Mouse (Mus musculus) heart, adult 18-20 months (tissue): ENCODE results near the gene Rybp. TPM values are rescaled to one million over a fixed set of nuclear protein-coding genes. Genes with fewer than 3 reads are reported as not detected.

Experiments
- DNase-seq, 2 experiments: peaks; one replicate each; pipeline ENCODE4 v3.0.0; 2021 to 2022; ENCODE audit warnings: mixed read lengths in 1 of 2
- long read RNA-seq, 2 experiments: library from polyadenylated mRNA; stranded (forward); transcript quantifications; one replicate each; pipeline ENCODE4 v2.0.0; 2021
- total RNA-seq, 2 experiments: library from RNA; stranded (reverse); gene quantifications; 2 replicates each; pipeline ENCODE4 v1.2.3; 2021

The Rybp gene
- total RNA-seq, result 10 to 100 TPM; 11.2 to 16.0 TPM
- long read RNA-seq, experiment 1, partial matches to known transcripts, result 1 of 4 reads
- long read RNA-seq, experiment 1, other reads (novel, unspliced or antisense), result 3 of 4 reads
- long read RNA-seq, experiment 2, partial matches to known transcripts, result 0 of 3 reads
- long read RNA-seq, experiment 2, other reads (novel, unspliced or antisense), result 3 of 3 reads

DNA sequence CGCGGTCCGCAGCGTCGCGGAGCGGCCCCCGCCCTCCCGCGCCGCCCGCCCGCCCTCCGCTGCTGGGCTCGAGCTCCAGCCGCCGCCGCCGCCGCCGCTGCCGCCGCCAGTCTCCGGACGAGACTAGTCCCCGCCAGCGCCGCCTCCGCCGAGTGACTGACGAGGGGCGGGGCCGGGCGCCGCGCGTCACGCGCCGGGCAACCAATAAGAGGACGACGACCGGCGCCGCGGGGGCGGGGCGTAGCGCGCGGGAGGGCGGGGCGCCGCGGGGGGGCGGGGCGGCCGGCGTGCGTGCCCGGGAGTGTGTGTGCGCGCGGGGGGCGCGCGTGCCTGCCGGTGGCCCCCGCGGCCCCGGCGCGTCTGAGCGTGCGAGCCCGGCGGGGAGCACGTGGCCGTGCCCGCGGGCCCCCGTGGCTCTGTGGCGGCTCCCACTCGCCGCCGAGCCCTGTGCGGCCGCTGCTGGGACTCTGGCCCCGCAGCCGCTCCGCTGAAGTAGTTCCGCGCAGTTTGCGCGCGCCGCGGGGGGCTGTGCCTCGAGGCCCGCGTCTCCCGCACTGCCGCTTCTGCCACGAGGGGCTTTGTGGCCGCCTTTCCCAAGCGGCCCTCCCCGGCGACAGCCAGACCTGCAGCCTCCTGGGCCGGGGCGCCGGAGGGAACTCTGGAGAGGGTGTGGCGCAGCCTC, at the start of gene Rybp:
TSS of gene Rybp (minus strand) at position 152 of the 682 bp plus-strand sequence.
- peak; percentile 93 to 95 for DNase-seq

DNA sequence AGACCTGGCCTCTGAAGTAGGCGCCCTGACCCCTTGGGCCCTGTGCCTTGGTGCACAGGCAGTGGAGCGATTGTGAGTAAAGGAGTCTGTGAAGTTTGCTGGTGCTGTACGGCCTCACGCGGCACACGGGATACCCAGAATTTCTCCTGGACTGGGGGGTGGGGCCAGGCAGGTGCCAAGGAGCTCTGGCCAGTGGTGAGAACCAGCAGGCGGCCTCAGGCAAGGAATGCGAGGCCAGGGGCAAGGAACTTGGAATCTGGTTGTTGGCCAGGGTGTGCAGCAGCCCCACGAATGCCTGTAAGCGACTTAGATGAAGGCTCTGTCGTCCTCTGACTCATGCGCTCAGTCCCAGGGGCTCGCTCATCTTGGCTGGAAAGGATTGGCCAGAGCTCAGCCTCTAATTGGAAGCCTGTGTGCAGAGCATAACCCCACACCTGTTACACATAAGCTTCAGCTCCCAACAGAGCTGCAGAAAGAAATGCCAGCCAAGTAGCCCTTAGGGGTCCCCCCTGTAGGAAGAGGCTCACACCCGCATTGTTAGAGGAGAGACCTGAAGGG, 49.4 kb upstream of the Rybp start:
- DNase-seq, result peak; percentile 29 to 53

DNA sequence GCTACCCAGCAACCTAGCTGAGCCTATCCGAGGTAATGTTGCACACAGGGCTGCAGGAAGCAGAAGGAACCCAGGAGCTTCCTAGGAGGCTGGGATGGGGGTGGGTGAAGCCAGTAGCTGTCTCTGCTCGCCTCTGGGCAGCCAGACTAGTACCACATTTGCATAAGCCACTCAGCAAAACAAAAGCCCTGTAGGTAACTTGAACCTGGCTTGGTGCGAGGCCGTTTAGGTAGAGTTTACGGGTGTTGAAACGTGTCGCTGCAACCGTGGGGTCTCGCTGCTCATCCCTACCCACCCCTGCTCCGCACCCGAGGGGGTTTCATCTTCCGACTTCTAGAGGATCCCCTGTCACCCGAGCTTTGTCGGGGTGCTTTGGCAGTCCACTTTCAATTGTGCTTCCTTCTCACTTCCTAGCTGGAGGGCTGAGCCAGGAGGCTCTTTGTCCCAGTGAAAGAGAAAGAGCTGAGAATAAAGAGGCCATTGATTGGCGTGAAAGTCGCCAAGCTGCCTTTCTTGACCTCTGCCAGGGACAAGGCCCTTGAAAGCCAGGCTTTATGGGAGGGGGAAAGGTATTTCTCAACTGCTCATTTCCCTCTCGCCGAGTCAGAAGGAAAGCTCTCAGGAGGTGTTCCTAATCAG, 48.3 kb upstream of the Rybp start:
- DNase-seq, result no peak

DNA sequence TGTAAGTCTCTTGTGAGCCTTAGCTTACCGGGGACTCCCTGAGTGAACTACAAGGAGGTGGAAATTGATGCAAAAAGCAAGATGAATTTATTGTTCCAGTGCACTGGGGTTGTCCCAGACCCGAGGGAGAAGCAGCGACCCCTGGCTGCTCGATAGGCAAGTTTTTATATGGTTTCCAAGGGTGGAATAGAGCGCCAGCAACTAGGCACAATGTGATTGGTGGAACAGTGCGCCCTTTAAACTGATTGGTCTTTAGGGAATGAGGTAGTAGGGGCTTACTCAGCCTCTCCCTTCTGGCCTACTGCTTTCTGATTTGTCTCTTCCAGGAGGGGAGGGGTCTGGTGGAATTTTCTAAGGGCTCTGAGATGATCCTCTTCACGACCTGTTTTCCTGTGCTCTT, 46.5 kb upstream of the Rybp start:
- no peak for DNase-seq

DNA sequence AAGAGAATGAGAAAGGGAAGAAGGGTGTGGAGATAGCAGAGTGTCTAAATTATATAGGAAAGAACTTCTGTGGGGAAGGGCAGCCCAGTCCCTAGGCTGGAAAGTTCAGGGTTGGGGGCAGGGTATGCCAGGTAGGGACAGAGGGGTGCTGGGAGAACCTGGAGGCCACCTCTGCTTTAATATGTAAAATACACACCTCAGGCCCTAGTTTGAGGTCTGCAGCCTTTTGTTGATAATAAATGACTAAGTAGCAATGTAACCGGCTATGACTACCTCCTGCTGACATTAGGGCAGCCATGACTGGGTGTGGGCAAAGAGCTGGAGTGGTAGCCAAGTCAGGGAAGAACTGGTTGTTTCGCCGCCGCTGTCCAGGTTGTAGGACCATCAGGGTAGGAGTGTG, 45.2 kb upstream of the Rybp start:
- no peak for DNase-seq

DNA sequence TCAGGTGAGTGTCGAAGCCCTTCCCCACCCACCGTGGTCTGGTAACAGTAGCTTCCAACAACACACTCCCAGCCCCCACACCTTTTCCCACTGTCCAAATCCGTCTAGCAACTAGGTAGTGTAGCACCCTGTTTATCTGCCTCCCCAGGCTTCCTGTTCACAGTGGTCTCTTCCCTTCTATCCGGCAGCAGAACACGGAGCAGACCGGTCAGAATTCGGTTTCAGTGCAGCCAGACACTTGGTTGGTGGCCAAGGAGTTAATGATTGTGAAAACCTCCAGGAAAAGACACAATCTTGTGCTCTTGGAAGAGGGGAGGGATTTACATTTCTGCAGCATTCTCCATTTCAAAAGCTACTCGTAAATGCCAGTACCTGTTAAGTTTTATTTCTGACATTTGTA, 44.3 kb upstream of the Rybp start:
- no peak for DNase-seq

DNA sequence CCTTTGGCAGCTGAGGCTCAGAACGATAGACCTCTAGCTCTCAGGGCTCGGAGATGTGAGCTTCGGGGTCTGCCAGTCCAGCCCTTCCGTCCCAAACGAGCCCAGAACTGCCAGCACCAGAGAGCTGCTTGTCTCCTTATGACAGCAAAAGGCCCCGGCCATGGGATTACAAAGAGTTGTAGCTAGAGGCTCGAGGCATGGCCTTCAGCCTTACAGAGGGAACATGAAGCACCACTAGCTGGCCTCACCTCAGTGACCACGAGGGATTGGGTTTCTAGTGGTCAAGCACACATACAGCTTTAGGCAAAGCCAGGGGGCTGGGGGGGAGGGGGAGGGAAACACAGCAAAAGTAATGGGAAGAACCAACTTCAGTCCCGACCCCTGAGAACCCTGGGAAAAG, 43.8 kb upstream of the Rybp start:
- DNase-seq, result no peak

DNA sequence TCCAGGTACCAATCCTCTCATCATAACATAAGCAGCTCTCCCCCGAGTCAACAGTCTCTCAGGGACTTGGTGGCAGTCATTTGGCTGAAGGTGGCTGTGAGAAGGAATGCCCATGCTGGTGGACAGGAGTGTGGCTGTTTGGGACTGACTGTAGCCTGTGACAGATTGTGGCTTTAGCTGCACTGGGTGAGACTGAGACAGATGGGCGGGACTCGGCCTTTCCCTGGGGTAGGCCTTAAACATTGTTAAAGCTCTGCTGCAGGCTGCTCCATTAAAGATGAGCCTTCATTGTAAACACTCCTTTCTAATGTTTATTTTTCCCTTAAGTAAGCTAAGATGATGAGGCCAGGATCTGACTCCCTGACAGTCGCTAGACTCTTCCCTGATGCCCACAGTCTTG, 42.3 kb upstream of the Rybp start:
- DNase-seq, result no peak

DNA sequence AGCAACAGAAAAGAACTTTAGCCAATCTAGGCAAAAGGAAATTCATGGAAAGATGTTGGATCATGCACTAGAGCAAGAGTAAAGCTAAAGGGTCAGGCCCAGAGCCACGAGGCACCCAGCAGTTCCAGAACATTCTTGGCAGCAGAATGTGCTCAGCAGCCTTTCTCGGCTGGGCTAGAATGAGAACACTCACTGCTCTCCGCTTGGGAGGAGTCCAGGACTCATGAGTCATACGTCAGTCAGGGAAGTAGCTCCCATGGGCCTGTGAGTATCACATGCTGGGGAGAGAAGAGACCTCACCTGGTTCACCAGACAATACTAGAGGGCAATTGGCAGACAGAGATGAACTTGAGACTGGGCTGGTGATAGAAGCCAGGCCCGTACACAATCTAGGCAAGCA, 39.8 kb upstream of the Rybp start:
- DNase-seq, result peak; percentile 89 to 93

DNA sequence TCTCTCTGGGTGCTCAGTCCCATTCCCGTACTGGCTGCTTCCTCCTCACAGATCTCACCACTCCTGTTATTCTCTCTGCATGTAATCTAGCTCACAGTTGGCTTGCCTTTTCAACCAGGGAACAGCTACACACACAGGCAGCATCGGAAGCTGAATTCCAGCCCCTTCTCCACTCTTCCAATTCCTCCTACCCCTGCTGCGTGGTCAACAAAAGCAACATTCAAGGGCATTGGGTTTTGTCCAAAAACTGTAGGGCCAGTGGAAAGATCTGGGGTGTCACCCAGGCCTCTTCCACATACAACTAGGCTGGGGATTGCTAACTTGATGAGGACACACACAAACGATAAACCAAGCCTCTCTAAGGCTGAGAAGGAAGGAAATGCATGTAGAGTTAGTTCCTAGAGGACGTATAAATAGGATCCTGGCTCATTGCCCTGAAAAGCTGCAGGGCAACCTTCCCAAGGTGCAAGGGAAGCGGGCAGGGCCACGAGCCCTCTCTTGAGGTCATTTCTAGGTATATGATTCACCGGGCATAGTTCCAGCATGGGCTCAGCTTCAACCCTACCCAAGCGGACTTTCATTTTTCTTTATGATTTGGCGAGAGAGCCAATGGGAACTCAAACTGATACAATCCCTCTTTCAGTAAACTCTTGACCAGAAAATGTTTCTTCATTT, 36.6 kb upstream of the Rybp start:
- DNase-seq, result peak; percentile 29 to 40

DNA sequence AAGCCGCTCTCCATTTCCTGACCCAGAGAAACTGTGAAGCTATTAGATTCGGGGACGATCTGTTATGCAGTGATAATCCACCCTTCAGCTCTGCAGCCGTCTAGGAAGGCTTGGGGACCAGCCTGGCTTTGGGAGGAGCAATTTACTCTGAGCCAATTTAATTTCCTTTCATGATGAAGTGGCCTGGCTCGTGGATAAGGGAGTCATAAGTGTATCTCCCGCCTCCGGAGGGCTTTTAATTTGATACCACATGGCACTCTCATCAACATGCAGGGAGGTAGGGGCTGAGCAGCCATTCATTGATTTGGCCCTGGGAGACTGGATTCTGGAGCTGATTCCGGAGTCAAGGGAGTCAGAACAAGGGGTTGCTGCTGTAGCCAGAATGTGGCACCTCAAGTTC, 35.3 kb upstream of the Rybp start:
- no peak for DNase-seq

DNA sequence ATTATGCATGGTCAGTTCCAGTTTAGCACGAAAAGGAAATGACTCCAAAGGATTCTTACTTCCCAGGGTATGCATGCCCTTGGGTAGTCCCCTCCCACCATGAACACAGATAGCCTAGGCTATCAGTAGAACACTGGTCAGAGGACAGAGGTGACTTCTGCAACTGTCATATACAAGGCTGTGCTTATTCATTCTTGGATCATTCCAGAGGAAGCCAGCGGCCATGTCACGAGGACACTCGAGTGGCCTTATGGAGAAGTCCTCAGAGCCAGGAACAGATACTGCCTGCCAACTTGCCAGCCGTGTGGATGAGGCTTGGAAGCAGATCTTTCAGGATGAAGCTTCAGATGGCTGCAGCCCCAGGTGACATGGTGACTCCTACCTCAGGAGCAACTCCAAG, 34.9 kb upstream of the Rybp start:
- peak; percentile 27 to 29 for DNase-seq

DNA sequence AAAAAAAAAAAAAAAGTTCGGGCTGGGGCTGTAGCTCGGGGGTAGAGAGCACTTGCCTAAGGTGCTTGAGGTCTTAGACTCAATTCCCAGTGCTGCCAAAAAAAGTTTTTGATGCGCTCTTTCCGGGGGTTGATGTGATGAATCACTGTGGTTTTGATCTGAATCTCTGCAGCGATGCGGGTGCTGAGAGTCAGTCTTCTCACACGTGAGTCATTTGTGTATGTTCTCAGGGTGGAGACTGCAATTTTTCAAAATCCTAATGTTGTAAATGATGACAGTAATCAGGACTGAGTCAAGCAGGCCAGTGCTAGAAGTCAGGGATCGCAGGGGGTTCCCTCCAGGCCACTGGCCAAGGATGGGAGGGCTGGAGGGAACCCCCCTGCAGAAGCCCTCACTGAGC, 26.9 kb upstream of the Rybp start:
- DNase-seq, result no peak

DNA sequence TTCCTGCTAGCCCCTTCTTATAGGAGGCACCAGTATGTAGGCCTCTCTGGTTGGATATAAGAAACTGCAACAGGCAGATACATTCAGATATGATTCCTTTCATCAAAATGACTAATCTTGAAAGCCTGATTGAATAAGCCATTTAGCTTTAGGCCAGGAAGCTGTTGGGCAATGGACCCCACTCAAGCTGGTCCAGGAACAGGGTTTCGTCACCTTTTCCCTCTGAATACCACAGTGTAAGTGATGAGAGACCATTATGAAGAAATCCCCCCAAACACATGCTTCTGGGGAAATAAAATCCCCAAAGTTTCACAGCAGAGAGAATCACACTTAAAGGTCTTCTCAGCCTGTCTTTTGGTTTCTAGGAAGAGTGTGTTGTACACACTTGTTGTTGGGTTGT, 23.9 kb upstream of the Rybp start:
- DNase-seq, result no peak

DNA sequence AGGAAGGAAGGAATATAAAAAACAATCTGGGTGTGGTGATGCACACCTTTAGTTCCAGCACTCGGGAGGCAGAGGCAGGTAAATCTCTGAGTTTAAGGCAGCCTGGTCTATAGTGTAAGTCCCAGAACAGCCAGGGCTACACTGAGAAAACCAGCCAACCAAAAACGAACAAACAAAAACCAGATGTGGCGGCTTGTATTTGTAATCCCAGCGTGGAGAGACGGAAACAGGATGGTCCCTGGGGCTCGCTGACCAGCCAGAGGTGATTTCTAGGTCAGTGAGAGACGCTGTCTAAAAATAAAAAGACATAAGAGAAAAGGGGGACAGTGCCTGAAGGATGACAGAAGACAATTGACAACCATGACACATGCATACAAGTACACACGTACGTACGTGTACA, 17.5 kb upstream of the Rybp start:
- no peak for DNase-seq

DNA sequence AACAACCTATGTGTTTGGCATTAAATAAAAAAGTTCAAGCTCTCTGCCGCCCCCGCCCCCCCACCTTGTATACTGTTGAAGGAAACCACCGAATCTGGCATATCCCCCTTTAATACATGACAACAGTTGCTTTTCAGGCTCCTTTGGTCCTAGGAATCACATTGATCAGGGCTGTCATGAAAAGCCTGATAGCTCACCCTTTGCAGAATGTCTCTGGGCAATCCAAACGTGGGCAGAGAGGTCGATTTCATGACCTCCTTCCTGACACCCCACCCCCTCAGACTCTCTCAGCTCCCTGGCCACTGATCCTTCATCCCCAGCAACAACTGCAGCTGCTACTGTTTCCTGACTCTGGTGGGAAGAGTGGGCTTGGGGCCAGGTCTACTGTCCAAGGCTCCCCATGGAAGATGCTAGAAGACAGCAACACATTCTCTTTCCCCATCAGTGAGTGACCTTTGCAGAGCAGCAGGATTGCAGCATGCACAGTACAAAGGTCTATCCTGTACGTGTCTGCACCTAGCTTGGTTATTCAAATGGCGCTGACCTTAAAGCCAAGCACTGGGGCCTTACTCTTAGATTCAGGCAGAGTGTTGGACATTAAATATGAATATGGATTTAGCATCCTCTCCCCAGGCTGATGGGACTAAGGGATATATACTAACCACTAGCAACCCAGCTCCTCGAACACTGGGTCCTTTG, 14.3 kb upstream of the Rybp start:
- no peak for DNase-seq

DNA sequence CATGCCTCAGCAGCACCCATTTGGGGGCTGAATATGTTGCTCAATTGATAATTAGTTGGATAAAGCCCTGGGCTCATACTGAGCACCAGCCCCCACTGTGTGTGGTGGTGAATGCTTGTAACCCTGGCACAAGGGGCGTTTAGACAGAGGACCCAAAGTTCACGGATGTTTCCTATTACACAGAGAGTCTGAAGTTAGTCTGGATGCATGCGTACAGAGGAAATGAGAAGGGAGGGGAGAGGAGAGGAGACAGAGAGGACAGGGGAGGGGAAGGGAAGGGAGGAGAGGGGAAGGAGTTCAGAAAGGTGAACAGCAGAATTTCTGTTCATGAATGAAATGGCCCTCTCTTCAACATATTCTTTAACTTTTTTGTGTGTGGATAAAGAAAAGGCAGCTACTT, 13.5 kb upstream of the Rybp start:
- DNase-seq, result no peak

DNA sequence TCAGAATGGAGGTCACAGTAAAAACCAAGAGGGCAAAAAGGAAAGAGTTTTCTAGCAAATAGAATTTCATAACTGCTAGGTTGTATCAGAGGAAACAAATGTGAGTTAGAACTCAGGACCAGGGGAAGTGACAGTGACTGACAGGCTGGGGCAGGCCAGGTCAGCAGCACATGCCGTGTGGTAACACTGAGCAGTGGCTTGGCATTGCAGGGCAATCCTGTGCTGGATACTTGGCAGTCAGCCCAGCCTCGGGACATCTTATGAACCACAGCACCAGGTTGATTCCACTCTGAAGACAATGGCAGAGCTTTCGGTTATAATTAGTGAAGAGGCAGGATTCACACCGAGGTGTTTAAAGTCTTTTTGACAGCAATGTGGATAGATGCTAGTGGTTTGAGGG, 11.7 kb upstream of the Rybp start:
- peak; percentile 64 for DNase-seq

DNA sequence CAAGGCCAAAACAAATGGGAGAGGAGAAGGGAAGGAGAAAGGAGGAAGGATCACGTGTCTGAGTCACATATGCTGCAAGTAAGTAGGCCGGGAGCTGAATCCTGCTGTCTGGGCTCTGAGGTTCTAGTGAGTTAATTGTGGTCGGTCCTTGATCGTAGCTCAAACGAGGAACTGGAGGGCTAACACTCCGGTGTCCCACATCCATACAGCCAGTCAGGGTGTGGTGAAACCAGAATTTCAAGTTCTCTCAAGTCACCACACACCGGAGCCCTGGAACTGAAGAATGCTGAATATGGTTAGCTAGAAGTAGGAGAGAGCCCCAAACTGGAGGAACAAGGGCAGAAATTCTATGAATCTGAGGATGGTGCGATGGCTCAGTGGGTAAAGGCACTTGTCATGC, 10.3 kb upstream of the Rybp start:
- no peak for DNase-seq

DNA sequence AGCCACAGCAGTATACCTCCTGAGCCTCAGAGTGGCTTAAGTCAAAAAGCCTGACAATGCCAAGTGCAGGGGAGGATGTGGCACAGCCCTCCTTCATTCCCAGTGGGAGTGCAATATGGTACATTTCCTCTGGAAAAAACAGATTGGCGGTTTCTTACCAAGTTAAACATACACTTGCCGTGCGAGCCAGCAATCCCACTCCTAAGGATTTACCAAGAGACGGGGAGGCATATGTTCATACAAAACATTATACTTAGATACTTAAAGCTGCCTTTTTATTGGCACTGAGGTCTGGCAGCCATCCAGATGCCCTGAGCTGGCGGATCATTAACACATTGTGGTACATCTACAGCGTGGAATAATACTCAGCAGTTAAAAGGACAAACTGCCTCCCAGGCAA, 5.1 kb upstream of the Rybp start:
- no peak for DNase-seq

DNA sequence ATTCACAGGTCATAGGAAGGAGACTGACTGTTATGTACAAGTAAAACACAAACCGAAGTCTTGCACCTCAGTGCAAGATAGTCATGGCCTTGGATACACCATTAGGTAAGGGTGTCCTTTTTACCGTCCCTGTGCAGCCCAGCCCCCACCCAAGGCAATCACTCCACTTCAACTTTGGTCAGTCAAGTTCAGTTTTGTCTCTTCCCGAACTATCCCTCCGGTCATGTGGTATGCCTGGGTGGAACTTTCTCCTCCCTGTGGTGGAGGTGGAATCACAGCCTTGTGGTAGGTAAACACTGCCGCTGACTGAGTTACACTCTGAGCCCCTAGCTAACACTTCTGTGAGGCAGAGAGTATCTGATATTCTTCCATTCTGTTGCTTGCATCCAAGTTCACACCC, 1.8 kb upstream of the Rybp start:
- no peak for DNase-seq

DNA sequence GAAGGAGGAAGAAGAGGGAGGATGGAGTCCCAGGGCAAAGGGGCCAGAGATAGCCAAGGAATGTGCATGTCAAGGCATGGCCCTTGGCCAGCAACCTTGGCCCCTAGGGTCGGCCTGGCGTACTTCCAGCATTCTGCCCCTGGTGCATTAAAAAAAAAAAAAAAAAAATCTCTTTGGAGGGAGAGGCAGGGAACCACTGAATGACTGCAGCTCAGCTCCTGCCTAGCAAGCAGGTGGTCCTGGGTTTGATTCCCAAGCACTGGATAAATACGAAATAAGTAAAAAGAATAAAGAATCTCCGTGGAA, 1.4 kb upstream of the Rybp start:
- peak in 1 of 2 experiments; percentile 6 for DNase-seq
